Mouse (Mus musculus) erythroblast, embryonic 14.5 days (primary cell): ENCODE measurements around the gene Arpin.

Experiments used
- GATA1 ChIP-seq: IDR thresholded peaks from 2 replicates; pipeline ENCODE4 v1.6.1; 2012; ENCODE audit warnings: low read length, inconsistent platforms, mixed read lengths
- TAL1 ChIP-seq: IDR thresholded peaks from 3 replicates; pipeline ENCODE4 v1.6.1; 2012; ENCODE audit warnings: low read length, inconsistent platforms, mixed read lengths

- TF ChIP-seq TAL1 (no peak), GATA1 (no peak)
These were observed 14.7 kb downstream of the Arpin start, which contains the start of gene Ap3s2 for GRCm38 (mm10) chr7:79920344-79920983.
